Mouse (Mus musculus) erythroblast, adult 5-6 weeks (primary cell): ENCODE data around the gene Wnt2. TPM values are rescaled to one million over a fixed set of nuclear protein-coding genes. Genes with fewer than 3 reads are reported as not detected.

ENCODE experiments used
- ATAC-seq: replicated peaks from 2 replicates; pipeline ENCODE4 v1.8.0; 2016; ENCODE audit warnings: moderate number of reproducible peaks, mild to moderate bottlenecking, moderate TSS enrichment, inconsistent platforms; ENCODE audit not compliant: poor library complexity, low FRiP score, severe bottlenecking
- total RNA-seq, 2 experiments: library from RNA; stranded (forward) in 1 of 2; stranded (reverse) in 1 of 2; fragments of 150-400 nt in 1 of 2; fragments of 200-764, 138-1000 nt in 1 of 2; gene quantifications; 2 replicates each; pipeline versions ENCODE4 v1.2.3 to v1.2.4; 2015 to 2017; ENCODE audit warnings: low replicate concordance in 2 of 2

The Wnt2 gene
- total RNA-seq (2015; ENCODE audit: low replicate concordance) (not detected in 2 replicates), total RNA-seq (2017; ENCODE audit: low replicate concordance) (not detected in 2 replicates)

GRCm38 (mm10) chr6:18029746-18030656, at the start of gene Wnt2:
Wnt2 (minus strand) TSS chr6:18030585.
- ATAC-seq, result no peak

- no peak for ATAC-seq
Measured at GRCm38 (mm10) chr6:18078615-18079014, 48.2 kb upstream of the Wnt2 start.

- no peak for ATAC-seq
Measured at GRCm38 (mm10) chr6:18076986-18077385, 46.6 kb upstream of the Wnt2 start.

GRCm38 (mm10) chr6:18076577-18076976, 46.2 kb upstream of the Wnt2 start:
- ATAC-seq, result no peak

GRCm38 (mm10) chr6:18057899-18058298, 27.5 kb upstream of the Wnt2 start:
- ATAC-seq, result no peak

GRCm38 (mm10) chr6:18051702-18052101, 21.3 kb upstream of the Wnt2 start:
- no peak for ATAC-seq

- no peak for ATAC-seq
Measured at GRCm38 (mm10) chr6:18044299-18044698, 13.9 kb upstream of the Wnt2 start.

GRCm38 (mm10) chr6:18043172-18043571, 12.8 kb upstream of the Wnt2 start:
- ATAC-seq, result no peak

- ATAC-seq, result no peak
Measured at GRCm38 (mm10) chr6:18032271-18032670, 1.9 kb upstream of the Wnt2 start.

GRCm38 (mm10) chr6:18031509-18032010, 1.2 kb upstream of the Wnt2 start:
- ATAC-seq, result no peak

GRCm38 (mm10) chr6:18030868-18031508, 603 bp upstream of the Wnt2 start:
- ATAC-seq, result no peak

- ATAC-seq, result no peak
Measured at GRCm38 (mm10) chr6:18024133-18024794, 6.1 kb downstream of the Wnt2 start.

GRCm38 (mm10) chr6:18013346-18013745, 17.0 kb downstream of the Wnt2 start:
- ATAC-seq, result no peak

GRCm38 (mm10) chr6:18007356-18007755, 23.0 kb downstream of the Wnt2 start:
- no peak for ATAC-seq

- no peak for ATAC-seq
Measured at GRCm38 (mm10) chr6:18002065-18002464, 28.3 kb downstream of the Wnt2 start.

GRCm38 (mm10) chr6:17998497-17998896, 31.9 kb downstream of the Wnt2 start:
- no peak for ATAC-seq

- ATAC-seq, result no peak
Measured at GRCm38 (mm10) chr6:17994956-17995790, 35.2 kb downstream of the Wnt2 start.

GRCm38 (mm10) chr6:17991625-17992024, 38.8 kb downstream of the Wnt2 start:
- ATAC-seq, result no peak
